Mouse (Mus musculus) limb, embryonic 10.5 days (tissue): ENCODE data around the gene Sept5. TPM values are rescaled to one million over a fixed set of nuclear protein-coding genes. Genes with fewer than 3 reads are reported as not detected.

Experiments used
- DNase-seq: peaks from one replicate; pipeline ENCODE4 v3.0.0-alpha.2; 2017; ENCODE audit warnings: low spot score
- H3K27ac ChIP-seq: fragments of 300-500 bp; sonication (generic); 2 replicates; pipeline ENCODE4 v1.5.1; 2016; ENCODE audit warnings: mild to moderate bottlenecking
- H3K27me3 ChIP-seq: fragments of 300-500 bp; sonication (generic); 2 replicates; pipeline ENCODE4 v1.6.1; 2016; ENCODE audit warnings: low read depth, mild to moderate bottlenecking; ENCODE audit not compliant: poor library complexity, severe bottlenecking
- H3K36me3 ChIP-seq: fragments of 300-500 bp; sonication (generic); 2 replicates; pipeline ENCODE4 v1.6.1; 2016; ENCODE audit warnings: mild to moderate bottlenecking, moderate library complexity
- H3K4me1 ChIP-seq: fragments of 300-500 bp; sonication (generic); 2 replicates; pipeline ENCODE4 v1.6.1; 2016
- H3K4me3 ChIP-seq: fragments of 300-500 bp; sonication (generic); 2 replicates; pipeline ENCODE4 v1.5.1; 2016; ENCODE audit warnings: mild to moderate bottlenecking, moderate library complexity
- H3K9me3 ChIP-seq: fragments of 300-500 bp; sonication (generic); replicated peaks from 2 replicates; pipeline ENCODE4 v1.6.1; 2016; ENCODE audit warnings: mild to moderate bottlenecking
- WGBS: fragments of 180-500 bp; shearing (Covaris S2); methylation state at CpG from one replicate; pipeline ENCODE4 v1.1.7; 2016; 5-methylcytosine and 5-hydroxymethylcytosine counted together
- polyA plus RNA-seq: library from polyadenylated mRNA; unstranded; fragments of >200 nt; fragmentation: Nextera tagmentation; extraction: Ambion mirVana; gene quantifications from 2 replicates; pipeline ENCODE4 v1.2.1, GENCODE M21; 2016

The Sept5 gene
- polyA plus RNA-seq, 1 experiment from 2014 or later: 29.1 TPM

DNA sequence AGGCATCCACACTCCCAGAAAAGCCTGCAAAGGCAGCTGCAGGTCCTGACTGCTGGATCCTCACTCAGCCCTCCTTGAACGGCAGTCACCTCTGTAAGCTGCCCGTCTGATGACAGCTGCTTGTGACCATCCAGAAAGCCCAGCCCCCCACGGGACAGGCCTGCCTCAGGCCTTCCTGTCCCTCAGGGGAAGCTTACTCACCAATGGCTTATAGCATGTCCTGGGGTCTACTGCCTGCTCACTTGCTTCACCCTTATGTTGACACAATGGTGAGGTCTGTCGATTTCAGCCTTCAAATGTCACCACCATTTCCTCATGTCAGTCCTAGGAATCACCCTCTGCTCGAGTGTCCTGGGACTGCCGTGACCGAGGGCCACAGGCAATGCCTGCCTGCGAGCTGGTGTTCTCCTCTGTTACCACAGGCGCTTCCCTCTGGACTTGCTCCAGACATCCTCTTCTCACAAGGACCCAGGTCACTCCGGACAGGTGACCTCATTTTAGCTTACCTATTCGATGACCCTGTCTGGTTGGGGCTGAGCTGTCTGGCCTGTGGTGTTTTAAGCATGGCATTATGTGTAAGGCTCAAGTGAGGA, 13.7 kb upstream of the Sept5 start:
- H3K9me3 ChIP-seq: no peaks in the 10 kb centered on the region
- DNase-seq: no peak
- no peaks in the 10 kb centered on the region for H3K36me3 ChIP-seq
- no peaks in the 10 kb centered on the region for H3K4me1 ChIP-seq
- no peak overlapping the region for H3K27ac ChIP-seq
- no peaks in the 10 kb centered on the region for H3K27me3 ChIP-seq
- 76% methylated on average over 11 of the region's 11 CpGs for WGBS
- H3K4me3 ChIP-seq: no peak overlapping the region

DNA sequence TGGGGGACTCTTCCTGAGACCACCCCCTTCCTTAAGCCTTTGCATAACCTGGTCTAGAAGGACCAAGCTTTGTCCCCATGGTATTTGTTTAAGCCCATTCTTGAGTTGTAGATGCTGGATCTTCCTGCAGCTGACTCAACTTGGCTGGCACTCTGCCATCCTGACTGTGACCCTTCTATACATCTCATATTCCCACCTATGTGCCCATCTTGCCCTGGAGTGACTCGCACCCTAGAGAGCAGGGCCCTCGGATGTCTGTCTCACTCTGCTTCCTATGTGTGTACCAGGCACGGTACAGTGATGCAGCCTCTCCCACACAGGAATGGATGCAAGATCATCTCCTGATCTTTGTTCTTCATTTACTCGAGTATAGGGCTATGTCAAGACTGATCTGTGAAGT, 13.1 kb upstream of the Sept5 start:
- H3K36me3 ChIP-seq: no peaks in the 10 kb centered on the region
- H3K4me1 ChIP-seq: no peaks in the 10 kb centered on the region
- no peaks in the 10 kb centered on the region for H3K27me3 ChIP-seq
- no peak overlapping the region for H3K4me3 ChIP-seq
- DNase-seq: no peak
- 83% methylated on average over 4 of the region's 4 CpGs for WGBS
- no peaks in the 10 kb centered on the region for H3K9me3 ChIP-seq
- no peak overlapping the region for H3K27ac ChIP-seq

DNA sequence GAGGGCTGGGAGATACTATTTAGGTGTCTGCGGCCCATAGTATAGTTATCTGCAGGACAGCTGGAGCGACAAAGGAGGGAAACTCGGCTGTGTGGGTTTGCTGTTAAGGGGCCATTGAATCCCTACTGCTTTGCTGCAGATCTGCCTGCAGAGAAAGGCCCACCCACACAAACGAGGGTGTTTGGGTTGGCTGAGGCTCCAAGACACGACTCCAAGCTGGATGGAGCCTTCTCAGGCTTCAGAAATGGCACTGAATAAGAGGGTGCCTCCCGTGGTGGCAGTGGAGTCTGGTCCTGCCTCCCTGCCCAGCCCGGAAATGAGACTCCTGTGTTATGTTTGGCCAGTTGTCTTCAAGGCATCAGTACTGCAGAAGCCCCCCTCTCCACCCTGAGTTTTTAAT, 12.5 kb upstream of the Sept5 start:
- Histone ChIP-seq H3K4me3 (no peak overlapping the region), H3K9me3 (no peaks in the 10 kb centered on the region), H3K27me3 (no peaks in the 10 kb centered on the region), H3K4me1 (no peaks in the 10 kb centered on the region), H3K27ac (no peak overlapping the region), H3K36me3 (no peaks in the 10 kb centered on the region)
- WGBS: 59% methylated on average over 7 of the region's 7 CpGs
- DNase-seq: no peak

DNA sequence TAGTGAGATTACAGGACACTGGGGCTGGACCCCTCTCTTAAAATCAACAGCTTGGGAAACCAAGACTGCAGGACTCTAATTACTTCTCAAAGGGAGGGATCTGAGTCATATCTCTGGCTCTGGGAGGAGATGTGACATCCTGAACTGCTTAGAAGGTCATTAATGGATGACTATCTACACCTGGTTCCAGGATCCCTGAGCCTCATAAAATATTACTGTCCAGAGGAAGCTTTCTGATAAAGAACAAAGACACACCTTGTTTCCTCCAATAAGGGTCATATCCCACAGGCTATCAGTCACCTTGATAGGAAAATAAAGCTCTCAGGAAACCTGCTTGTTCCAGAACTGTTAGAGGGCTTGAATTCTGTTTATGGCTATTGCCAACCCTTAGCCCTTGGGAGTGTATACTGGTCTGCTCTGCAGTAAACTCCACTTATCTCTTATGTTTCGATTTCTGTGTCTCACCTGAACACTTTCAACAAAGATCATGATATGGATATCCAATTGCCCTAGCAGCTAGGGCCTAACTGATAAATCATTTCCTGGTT, 9.7 kb upstream of the Sept5 start:
- Histone ChIP-seq H3K4me1 (no peaks in the 10 kb centered on the region), H3K36me3 (no peaks in the 10 kb centered on the region), H3K4me3 (no peak overlapping the region), H3K27me3 (no peaks in the 10 kb centered on the region), H3K9me3 (no peaks in the 10 kb centered on the region), H3K27ac (no peak overlapping the region)
- 86% methylated on average over 1 of the region's 1 CpGs for WGBS
- no peak for DNase-seq

DNA sequence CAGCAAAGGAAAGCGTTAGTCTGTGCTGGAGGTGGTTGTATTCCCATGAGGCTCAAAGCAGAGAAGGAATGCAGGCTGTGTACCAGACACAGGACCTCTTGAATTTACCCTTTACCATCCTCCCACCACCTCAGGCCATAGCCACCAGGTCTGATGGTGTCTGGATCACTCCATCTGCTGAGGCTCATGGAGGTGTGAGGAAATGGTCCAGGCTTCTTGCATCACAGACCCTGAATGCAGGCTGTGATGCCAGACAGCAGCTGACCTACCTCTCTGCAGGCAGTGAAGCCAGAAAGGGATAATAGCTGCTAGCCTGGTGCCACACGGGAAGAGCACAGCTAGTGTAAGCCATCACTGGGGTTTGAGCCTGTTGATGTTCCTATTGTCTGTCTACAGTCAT, 8.6 kb upstream of the Sept5 start:
- H3K4me1 ChIP-seq: no peaks in the 10 kb centered on the region
- H3K9me3 ChIP-seq: no peaks in the 10 kb centered on the region
- no peaks in the 10 kb centered on the region for H3K36me3 ChIP-seq
- no peak for DNase-seq
- no peak overlapping the region for H3K27ac ChIP-seq
- 68% methylated on average over 2 of the region's 2 CpGs for WGBS
- no peak overlapping the region for H3K4me3 ChIP-seq
- no peaks in the 10 kb centered on the region for H3K27me3 ChIP-seq

DNA sequence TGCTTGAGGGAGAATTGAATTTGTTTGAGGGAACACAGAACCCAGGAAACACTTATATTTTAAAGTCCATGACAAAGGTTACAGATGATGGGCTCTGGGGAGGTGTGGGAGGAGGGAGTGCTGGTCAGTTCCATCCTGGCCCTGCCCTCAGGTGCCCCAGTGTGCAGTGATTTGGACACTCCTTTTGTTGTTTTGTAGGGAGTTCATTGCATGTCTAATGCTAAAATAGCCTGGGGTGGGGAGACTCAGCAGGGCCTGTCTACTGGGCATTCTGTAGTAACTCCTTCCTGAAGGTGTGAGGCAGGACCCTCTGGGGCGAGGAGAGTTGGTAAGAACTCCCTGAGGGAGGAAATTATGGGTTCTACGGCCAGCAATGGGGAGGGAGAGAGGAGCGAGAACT, 7.0 kb upstream of the Sept5 start:
- DNase-seq: no peak
- H3K4me1 ChIP-seq: no peaks in the 10 kb centered on the region
- peaks cover 7% of the 10 kb centered on the region; the same call in 1 of the 2 replicates for H3K27me3 ChIP-seq
- H3K9me3 ChIP-seq: no peaks in the 10 kb centered on the region
- WGBS: 74% methylated on average over 3 of the region's 3 CpGs
- no peaks in the 10 kb centered on the region for H3K36me3 ChIP-seq
- no peak overlapping the region for H3K4me3 ChIP-seq
- no peak overlapping the region for H3K27ac ChIP-seq

DNA sequence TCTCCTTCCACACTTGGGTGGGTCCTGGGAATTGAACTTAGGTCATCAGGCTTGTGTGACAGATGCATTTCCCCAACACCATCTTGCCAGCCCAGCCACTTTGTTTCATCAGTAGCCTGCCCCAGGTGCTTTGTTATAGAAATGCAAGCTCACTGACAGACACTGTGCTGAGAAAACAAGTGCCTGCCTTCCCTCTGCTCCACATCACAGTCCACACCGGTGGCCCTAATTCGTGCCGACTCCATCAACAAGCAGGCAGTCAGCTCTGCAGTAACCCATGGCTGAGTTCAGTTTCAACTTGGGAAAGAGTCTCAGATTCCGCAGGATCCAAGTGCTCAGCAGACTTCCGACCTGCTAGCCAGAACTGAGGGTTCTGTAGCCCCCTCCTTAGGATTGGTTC, 6.6 kb upstream of the Sept5 start:
- H3K9me3 ChIP-seq: no peaks in the 10 kb centered on the region
- H3K4me1 ChIP-seq: no peaks in the 10 kb centered on the region
- no peak overlapping the region for H3K27ac ChIP-seq
- no peak for DNase-seq
- 74% methylated on average over 5 of the region's 5 CpGs for WGBS
- H3K27me3 ChIP-seq: peaks cover 10% of the 10 kb centered on the region
- no peak overlapping the region for H3K4me3 ChIP-seq
- H3K36me3 ChIP-seq: no peaks in the 10 kb centered on the region

DNA sequence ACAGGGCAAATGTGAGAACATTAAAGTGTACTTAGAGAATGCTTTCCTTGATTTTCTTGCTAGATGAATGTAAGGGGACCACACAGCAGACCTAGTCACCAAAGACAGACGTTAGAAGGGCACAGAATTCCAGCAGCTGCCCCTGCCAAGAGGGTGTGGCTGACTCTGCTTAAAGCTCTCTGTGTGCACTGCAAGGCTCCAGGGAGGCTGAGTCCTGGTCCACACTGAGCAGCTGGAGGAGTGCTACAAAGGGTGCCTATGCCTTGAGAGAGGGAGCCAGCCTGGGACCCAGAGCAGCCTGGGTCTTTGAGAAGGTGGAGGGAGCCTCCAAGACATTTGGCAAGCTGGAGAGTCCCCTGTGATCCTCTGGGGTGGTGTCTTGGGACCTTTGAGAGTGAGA, 3.6 kb upstream of the Sept5 start:
- Histone ChIP-seq H3K36me3 (no peaks in the 10 kb centered on the region), H3K4me3 (no peak overlapping the region), H3K27me3 (peaks cover 32% of the 10 kb centered on the region), H3K4me1 (peaks cover 17% of the 10 kb centered on the region), H3K9me3 (no peaks in the 10 kb centered on the region), H3K27ac (no peak overlapping the region)
- no peak for DNase-seq
- 39% methylated on average over 1 of the region's 1 CpGs for WGBS

DNA sequence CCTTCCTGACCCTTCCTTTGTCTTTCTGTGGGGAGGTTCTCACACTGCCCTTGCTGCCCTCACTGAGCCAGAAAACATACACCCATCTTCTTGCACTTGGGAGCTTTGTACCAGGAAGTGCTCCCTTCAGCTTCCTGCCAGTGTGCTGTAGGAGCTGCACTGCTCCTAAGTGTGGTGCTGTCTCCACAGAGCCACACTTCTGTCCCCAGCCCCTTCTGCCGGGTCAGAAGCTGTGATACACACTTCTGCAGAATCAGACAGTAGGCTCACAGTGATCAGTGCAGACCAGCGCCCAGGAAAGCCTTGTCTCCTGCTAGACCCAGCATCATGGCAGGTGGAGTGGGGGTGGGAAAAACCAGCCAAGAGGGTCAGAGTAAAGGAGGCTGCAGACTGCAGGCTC, 3.1 kb upstream of the Sept5 start:
- no peak overlapping the region for H3K4me3 ChIP-seq
- peaks cover 22% of the 10 kb centered on the region for H3K4me1 ChIP-seq
- H3K36me3 ChIP-seq: no peaks in the 10 kb centered on the region
- DNase-seq: no peak
- H3K27me3 ChIP-seq: peaks cover 38% of the 10 kb centered on the region
- H3K27ac ChIP-seq: no peak overlapping the region
- H3K9me3 ChIP-seq: no peaks in the 10 kb centered on the region
- 58% methylated on average over 2 of the region's 2 CpGs for WGBS

DNA sequence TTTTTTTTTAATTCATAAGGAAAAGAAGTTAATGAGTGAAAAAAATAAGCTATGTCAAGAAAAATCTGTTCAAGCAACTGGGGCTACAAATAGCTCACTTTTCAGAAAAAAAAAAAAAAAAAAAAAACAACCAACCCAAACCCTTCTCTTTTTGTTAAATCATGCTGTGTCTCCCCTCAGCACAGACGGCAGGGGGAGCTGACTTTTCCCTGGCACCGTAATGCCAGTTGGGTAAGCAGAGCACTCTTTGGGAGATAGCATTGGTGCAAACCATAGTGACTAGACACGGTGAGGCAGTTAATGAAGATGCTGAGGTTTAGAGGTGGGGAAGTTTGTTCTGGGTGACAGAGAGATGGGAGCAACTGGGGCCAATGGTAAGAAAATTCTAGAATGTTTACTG, 2.3 kb upstream of the Sept5 start:
- WGBS: 62% methylated on average over 3 of the region's 3 CpGs
- Histone ChIP-seq H3K27ac (no peak overlapping the region), H3K36me3 (no peaks in the 10 kb centered on the region), H3K9me3 (no peaks in the 10 kb centered on the region), H3K27me3 (peaks cover 45% of the 10 kb centered on the region), H3K4me3 (no peak overlapping the region), H3K4me1 (peaks cover 22% of the 10 kb centered on the region)
- DNase-seq: no peak

DNA sequence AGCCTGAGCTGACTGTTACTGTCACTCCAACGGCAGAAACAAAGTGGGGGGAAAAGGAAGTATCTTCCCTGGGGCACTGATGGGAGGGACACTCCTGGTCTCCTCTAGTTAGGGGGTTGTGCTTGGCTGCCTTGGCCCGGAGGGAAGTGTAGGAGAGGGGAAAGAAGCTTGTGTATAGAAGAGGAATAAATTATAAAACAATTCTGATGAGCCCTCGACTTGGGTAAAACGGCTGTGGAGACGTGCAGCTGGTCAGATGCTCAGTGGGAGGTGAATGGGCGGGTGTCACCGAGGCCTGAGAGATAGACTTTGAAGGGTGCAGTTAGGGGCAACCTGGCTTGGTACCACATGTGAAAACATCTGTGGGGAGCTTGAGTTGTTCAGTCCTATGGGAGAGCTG, 1.4 kb upstream of the Sept5 start:
- Histone ChIP-seq H3K4me1 (peaks cover 30% of the 10 kb centered on the region), H3K9me3 (no peaks in the 10 kb centered on the region), H3K27ac (no peak overlapping the region), H3K27me3 (peaks cover 54% of the 10 kb centered on the region), H3K4me3 (no peak overlapping the region), H3K36me3 (no peaks in the 10 kb centered on the region)
- no peak for DNase-seq
- 60% methylated on average over 7 of the region's 7 CpGs for WGBS

DNA sequence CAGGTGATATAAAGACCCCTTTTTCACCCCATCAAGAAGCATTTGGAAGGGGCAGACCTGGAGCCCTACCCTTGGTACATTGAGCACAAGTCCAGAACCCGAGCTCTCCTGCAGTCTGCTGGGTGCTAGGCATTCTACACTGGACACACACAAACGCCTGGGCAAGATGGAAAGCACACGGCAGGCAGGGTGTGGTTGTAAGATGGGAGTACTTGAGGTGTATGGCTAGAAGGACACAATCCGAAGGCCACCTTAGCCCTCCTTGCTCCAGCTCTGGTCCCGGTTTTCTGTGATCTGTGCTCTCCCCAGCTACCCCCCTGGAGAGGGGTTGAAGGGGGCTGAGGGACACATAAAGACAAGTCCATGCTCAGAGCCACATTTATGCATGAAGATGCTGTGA, 537 bp upstream of the Sept5 start:
- Histone ChIP-seq H3K27me3 (peaks cover 63% of the 10 kb centered on the region), H3K4me3 (peak overlapping the region; percentile 83), H3K9me3 (no peaks in the 10 kb centered on the region), H3K27ac (peak overlapping the region; percentile 89), H3K4me1 (peaks cover 36% of the 10 kb centered on the region), H3K36me3 (no peaks in the 10 kb centered on the region; the same call in 1 of the 2 replicates)
- DNase-seq: no peak
- 51% methylated on average over 5 of the region's 5 CpGs for WGBS

DNA sequence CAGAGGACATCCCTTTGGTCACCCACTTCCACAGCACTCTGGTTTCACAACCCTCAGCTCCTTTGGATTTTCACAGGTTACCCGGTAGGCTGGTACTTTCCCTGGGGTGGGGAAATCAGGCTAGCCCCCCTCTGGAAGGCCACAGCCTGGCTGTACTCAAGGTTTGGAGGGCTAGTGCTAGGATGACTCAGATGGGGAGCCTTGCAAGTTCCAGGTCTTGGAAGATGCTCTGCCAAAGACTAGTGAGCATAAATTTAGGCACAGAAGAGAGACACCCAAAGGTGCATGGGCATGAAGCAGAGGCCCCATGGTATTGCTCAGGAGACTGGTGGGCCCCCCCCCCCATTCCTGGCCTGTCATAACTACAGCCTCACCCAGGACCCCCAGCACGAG, 810 bp downstream of the Sept5 start:
- Histone ChIP-seq H3K9me3 (no peaks in the 10 kb centered on the region), H3K4me3 (peak overlapping the region; percentile 83), H3K27ac (peak overlapping the region; percentile 89), H3K27me3 (peaks cover 76% of the 10 kb centered on the region), H3K36me3 (peaks cover 11% of the 10 kb centered on the region), H3K4me1 (peaks cover 36% of the 10 kb centered on the region)
- 31% methylated on average over 2 of the region's 2 CpGs for WGBS
- DNase-seq: no peak
